Comparison of ENCODE assay signal across 8 mouse cellular contexts in genomic region chrX:42068201-42068874, GRCm38 (mm10). TPM values are rescaled to one million over a fixed set of nuclear protein-coding genes. Genes with fewer than 3 reads are reported as not detected.
DNase-seq lines count a peak whose midpoint lies in the region; ATAC-seq lines count a peak whose summit lies in the region.

No protein-coding gene starts in this region.

- peak overlapping the region; percentile 49 for H3K4me2 ChIP-seq in hindbrain, embryonic 13.5 days

- 6% methylated on average over 17 of the region's 37 CpGs for WGBS in hindbrain, embryonic 13.5 days

- H3K4me1 ChIP-seq in hindbrain, embryonic 13.5 days (replicated peaks), result peaks cover 7% of the 10 kb centered on the region

- no peaks in the 10 kb centered on the region for H3K36me3 ChIP-seq in hindbrain, embryonic 13.5 days

- H3K4me3 ChIP-seq in hindbrain, embryonic 13.5 days, result peak overlapping the region; percentile 45

- peak overlapping the region; percentile 93 for H3K27ac ChIP-seq in hindbrain, embryonic 13.5 days

- no peaks in the 10 kb centered on the region for H3K9me3 ChIP-seq in hindbrain, embryonic 13.5 days

- H3K27me3 ChIP-seq in hindbrain, embryonic 13.5 days, result no peaks in the 10 kb centered on the region

- ATAC-seq in hindbrain, embryonic 13.5 days (ENCODE audit: low FRiP score), result peak; percentile 90

- H3K9ac ChIP-seq in hindbrain, embryonic 13.5 days, result peak overlapping the region; percentile 70

- peak; percentile 89 for DNase-seq in R1 (ENCODE audit: low read depth, low spot score)
- DNase-seq in cerebellum, postnatal 14 days, result peak; percentile 77 to 79
- peak; percentile 53 to 67 for DNase-seq in frontal cortex, postnatal 14 days (ENCODE audit: low spot score in 2 of 2)
- DNase-seq in layer of hippocampus, postnatal 25 days (ENCODE audit: extremely low spot score in 1 of 2, low spot score in 1 of 2), result peak; percentile 38 to 55
- DNase-seq in lung, postnatal 14 days, result peak; percentile 79
- DNase-seq in ovary, postnatal 36 days (ENCODE audit: low spot score), result peak; percentile 78
- DNase-seq in thymus, postnatal 25 days, result peak; percentile 61

RNA-seq across cellular contexts. Expression of gene Xiap, which starts 8.9 kb away (rescaled TPM):
- 9.8 and 10.9 TPM in 2 replicates for polyA plus RNA-seq in hindbrain, embryonic 13.5 days (2015; fragmentation: Nextera tagmentation; extraction: Ambion mirVana)
- 10 to 100 TPM; 51.0 to 55.6 TPM for total RNA-seq in layer of hippocampus, postnatal 25 days (2021)

Comparison
In these comparisons a context has a peak if more than half of its experiments do, and no peak if none do; other contexts are left out.
1. Peak in every context shown above with its lines: DNase-seq, ATAC-seq, H3K4me3 ChIP-seq and H3K27ac ChIP-seq.